Mouse (Mus musculus): Measurements from ENCODE around the gene Lrrc8e.

Gene Lrrc8e

GRCm38 (mm10) chr8:4256911-4257310, 30.3 kb downstream of the Lrrc8e start:
- no peak for DNase-seq (ENCODE audit: low spot score in 2 of 2)

GRCm38 (mm10) chr8:4257350-4257749, 30.7 kb downstream of the Lrrc8e start:
- no peak for DNase-seq (ENCODE audit: low spot score in 2 of 2)

GRCm38 (mm10) chr8:4258233-4258632, 31.6 kb downstream of the Lrrc8e start:
- peak; percentile 82 to 93 for DNase-seq (ENCODE audit: low spot score in 2 of 2)

GRCm38 (mm10) chr8:4258678-4259077, 32.1 kb downstream of the Lrrc8e start:
- DNase-seq (ENCODE audit: low spot score in 2 of 2) = peak in 1 of 2 experiments; percentile 75

- peak; percentile 89 to 94 for DNase-seq (ENCODE audit: low spot score in 2 of 2)
Measured at GRCm38 (mm10) chr8:4259125-4259804, 32.6 kb downstream of the Lrrc8e start, which contains the start of gene Ctxn1. Gene Ctxn1 (minus strand): TSS chr8:4259274.

GRCm38 (mm10) chr8:4259805-4260170, 33.2 kb downstream of the Lrrc8e start:
- DNase-seq (ENCODE audit: low spot score in 2 of 2) = no peak

GRCm38 (mm10) chr8:4263105-4263791, 36.6 kb downstream of the Lrrc8e start:
- DNase-seq (ENCODE audit: low spot score in 2 of 2) = no peak

GRCm38 (mm10) chr8:4265160-4265914, 38.7 kb downstream of the Lrrc8e start:
- DNase-seq (ENCODE audit: low spot score in 2 of 2) = no peak

GRCm38 (mm10) chr8:4267627-4268026, 41.0 kb downstream of the Lrrc8e start:
- no peak for DNase-seq (ENCODE audit: low spot score in 2 of 2)

GRCm38 (mm10) chr8:4269609-4270008, 43.0 kb downstream of the Lrrc8e start:
- DNase-seq (ENCODE audit: low spot score in 2 of 2) = no peak

GRCm38 (mm10) chr8:4275275-4276110, 48.9 kb downstream of the Lrrc8e start, which contains the start of gene Timm44:
Gene Timm44 (minus strand): TSS chr8:4275913.
- peak; percentile 93 to 96 for DNase-seq (ENCODE audit: low spot score in 2 of 2)

- no peak for DNase-seq (ENCODE audit: low spot score in 2 of 2)
Measured at GRCm38 (mm10) chr8:4276111-4276465, 49.5 kb downstream of the Lrrc8e start.

Data from cerebellum, postnatal 4 days (tissue).